Mouse (Mus musculus): ENCODE results near the gene Tspan15. TPM values are rescaled to one million over a fixed set of nuclear protein-coding genes. Genes with fewer than 3 reads are reported as not detected.
A peak's percentile ranks its signal among the peaks of the same experiment; 100 is the strongest.

The Tspan15 gene
- polyA plus RNA-seq, 1 experiment from 2014 or later: 57.0 TPM

DNA sequence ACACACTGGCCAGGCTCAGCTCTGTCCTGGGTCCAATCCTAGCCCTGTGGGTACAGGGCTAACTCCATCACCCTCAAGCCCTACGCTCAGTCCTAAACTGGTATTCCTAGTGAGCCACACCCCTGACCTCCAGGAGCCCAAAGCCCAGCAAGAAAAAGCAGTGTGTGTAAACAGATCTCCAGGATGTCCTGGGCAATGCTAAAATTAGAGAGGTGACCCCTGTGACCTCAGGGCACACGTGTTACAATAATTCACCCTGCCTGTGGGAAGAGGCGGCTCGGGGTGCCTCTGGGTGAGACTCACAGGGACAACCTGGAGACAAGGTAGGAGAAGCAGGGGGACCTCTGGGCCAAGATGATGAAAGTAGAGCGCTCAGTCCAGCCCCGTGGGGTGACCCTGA is 6.8 kb downstream of the Tspan15 start:
- Histone ChIP-seq H3K27me3 (replicated peaks) (no peaks in the 10 kb centered on the region), H3K4me1 (replicated peaks) (peaks cover 36% of the 10 kb centered on the region), H3K9ac (no peak overlapping the region), H3K4me2 (replicated peaks) (no peak overlapping the region), H3K4me3 (replicated peaks) (no peak overlapping the region), H3K27ac (peak overlapping the region; percentile 4; the same call in 1 of the 2 replicates), H3K9me3 (no peaks in the 10 kb centered on the region), H3K36me3 (no peaks in the 10 kb centered on the region)
- no peak for ATAC-seq
- 45% methylated on average over 6 of the region's 6 CpGs for WGBS

DNA sequence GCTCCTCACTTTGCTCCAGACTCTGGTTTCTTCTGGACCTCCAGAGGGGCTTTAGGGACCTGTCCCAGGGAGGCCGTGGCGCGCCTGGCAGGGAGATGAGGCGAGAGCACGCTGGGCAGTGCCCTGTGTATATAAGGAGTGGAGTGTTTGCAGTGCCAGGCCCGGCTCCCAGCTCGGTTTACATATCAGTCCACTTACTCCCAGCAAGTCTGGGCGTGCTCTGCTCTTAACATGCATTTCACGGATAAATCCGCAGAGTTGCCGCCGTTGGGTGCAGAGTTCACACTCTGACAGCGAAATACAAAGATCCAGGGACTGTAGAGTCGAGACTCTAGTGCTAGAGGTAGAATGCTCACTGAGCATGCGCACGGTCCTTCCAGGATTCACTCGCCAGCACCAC is 8.3 kb downstream of the Tspan15 start:
- Histone ChIP-seq H3K36me3 (no peaks in the 10 kb centered on the region), H3K4me1 (replicated peaks) (peaks cover 35% of the 10 kb centered on the region), H3K27me3 (replicated peaks) (no peaks in the 10 kb centered on the region), H3K9me3 (no peaks in the 10 kb centered on the region), H3K4me3 (replicated peaks) (no peak overlapping the region), H3K4me2 (replicated peaks) (peak overlapping the region; percentile 38), H3K9ac (no peak overlapping the region), H3K27ac (peak overlapping the region; percentile 86)
- 51% methylated on average over 17 of the region's 17 CpGs for WGBS
- peak; percentile 21 for ATAC-seq

DNA sequence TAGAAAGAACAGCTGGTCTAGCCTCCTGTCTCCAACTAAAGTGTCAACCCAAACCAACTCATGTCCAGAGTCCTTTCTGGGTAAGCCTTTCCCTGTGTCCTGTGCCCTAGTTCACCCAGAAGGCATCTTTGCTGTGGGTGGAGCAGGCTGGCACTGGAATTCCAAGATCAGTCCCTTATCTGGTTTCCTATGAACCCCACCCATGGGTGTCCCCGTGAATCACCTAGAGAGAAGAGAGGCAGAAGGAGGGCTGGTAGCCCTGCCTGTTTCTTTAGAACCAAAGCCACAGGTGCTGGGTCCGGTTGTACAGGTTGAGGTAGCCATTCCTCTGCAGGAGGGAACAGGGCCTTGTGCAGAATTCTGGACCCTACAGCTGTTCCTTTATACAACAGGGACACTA is 9.4 kb downstream of the Tspan15 start:
- ATAC-seq: peak; percentile 57

GRCm38 (mm10) chr10:62220732-62221514 is 10.1 kb downstream of the Tspan15 start:
- H3K9ac ChIP-seq: no peak overlapping the region
- H3K36me3 ChIP-seq: no peaks in the 10 kb centered on the region
- H3K4me1 ChIP-seq (replicated peaks): peaks cover 43% of the 10 kb centered on the region
- peak overlapping the region; percentile 44 for H3K4me2 ChIP-seq (replicated peaks)
- WGBS: 58% methylated on average over 8 of the region's 8 CpGs
- H3K9me3 ChIP-seq: no peaks in the 10 kb centered on the region
- peak; percentile 87 for ATAC-seq
- no peaks in the 10 kb centered on the region for H3K27me3 ChIP-seq (replicated peaks)
- peak overlapping the region; percentile 86 for H3K27ac ChIP-seq
- no peak overlapping the region for H3K4me3 ChIP-seq (replicated peaks)

More for the DNA sequence above, 9.4 kb downstream of the Tspan15 start:
- H3K27ac ChIP-seq: peak overlapping the region; percentile 86
- H3K27me3 ChIP-seq (replicated peaks): no peaks in the 10 kb centered on the region
- 53% methylated on average over 2 of the region's 2 CpGs for WGBS
- H3K9ac ChIP-seq: no peak overlapping the region
- H3K4me3 ChIP-seq (replicated peaks): no peak overlapping the region
- peaks cover 41% of the 10 kb centered on the region for H3K4me1 ChIP-seq (replicated peaks)
- no peaks in the 10 kb centered on the region for H3K9me3 ChIP-seq
- H3K36me3 ChIP-seq: no peaks in the 10 kb centered on the region
- peak overlapping the region; percentile 44 for H3K4me2 ChIP-seq (replicated peaks)

GRCm38 (mm10) chr10:62218789-62219172 is 12.3 kb downstream of the Tspan15 start:
- peak; percentile 8 for ATAC-seq
- H3K4me3 ChIP-seq (replicated peaks): no peak overlapping the region
- H3K9ac ChIP-seq: no peak overlapping the region
- H3K9me3 ChIP-seq: no peaks in the 10 kb centered on the region
- no peaks in the 10 kb centered on the region for H3K27me3 ChIP-seq (replicated peaks)
- 47% methylated on average over 7 of the region's 7 CpGs for WGBS
- H3K36me3 ChIP-seq: no peaks in the 10 kb centered on the region
- H3K4me1 ChIP-seq (replicated peaks): peaks cover 41% of the 10 kb centered on the region
- peak overlapping the region; percentile 33 for H3K4me2 ChIP-seq (replicated peaks)
- H3K27ac ChIP-seq: peak overlapping the region; percentile 92

GRCm38 (mm10) chr10:62218044-62218788 is 12.8 kb downstream of the Tspan15 start:
- peak; percentile 50 for ATAC-seq
- H3K4me2 ChIP-seq (replicated peaks): peak overlapping the region; percentile 33
- no peak overlapping the region; the same call in 1 of the 2 replicates for H3K9ac ChIP-seq
- no peak overlapping the region for H3K4me3 ChIP-seq (replicated peaks)
- H3K9me3 ChIP-seq: no peaks in the 10 kb centered on the region
- H3K4me1 ChIP-seq (replicated peaks): peaks cover 39% of the 10 kb centered on the region
- H3K27me3 ChIP-seq (replicated peaks): no peaks in the 10 kb centered on the region
- WGBS: 66% methylated on average over 19 of the region's 19 CpGs
- peak overlapping the region; percentile 92 for H3K27ac ChIP-seq
- H3K36me3 ChIP-seq: no peaks in the 10 kb centered on the region

DNA sequence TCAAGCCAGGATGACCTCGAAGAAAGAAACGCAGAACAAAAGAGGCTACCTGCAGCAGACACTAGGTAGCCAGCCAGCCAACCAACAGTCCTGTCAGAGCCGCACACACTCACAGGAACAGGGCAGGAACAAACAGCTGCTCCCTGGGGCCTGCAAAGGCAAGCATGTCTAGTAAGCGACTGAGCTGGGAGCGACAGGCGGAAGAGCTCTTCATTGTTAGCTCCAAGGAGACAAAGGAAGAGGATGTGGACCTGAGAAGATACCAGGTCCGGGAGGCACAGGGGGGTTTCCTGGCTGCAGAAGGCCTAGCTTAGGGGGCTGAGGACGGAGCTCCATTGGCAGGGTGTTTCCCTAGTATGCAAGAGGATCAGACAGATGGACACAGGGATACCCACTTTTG is 13.9 kb downstream of the Tspan15 start:
- Histone ChIP-seq H3K4me2 (replicated peaks) (no peak overlapping the region), H3K27me3 (replicated peaks) (no peaks in the 10 kb centered on the region), H3K9ac (no peak overlapping the region), H3K4me3 (replicated peaks) (no peak overlapping the region), H3K27ac (peak overlapping the region; percentile 92), H3K9me3 (no peaks in the 10 kb centered on the region), H3K36me3 (no peaks in the 10 kb centered on the region), H3K4me1 (replicated peaks) (peaks cover 38% of the 10 kb centered on the region)
- 67% methylated on average over 8 of the region's 8 CpGs for WGBS
- ATAC-seq: no peak

GRCm38 (mm10) chr10:62216595-62216994 is 14.5 kb downstream of the Tspan15 start:
- ATAC-seq: no peak
- Histone ChIP-seq H3K4me2 (replicated peaks) (no peak overlapping the region), H3K4me1 (replicated peaks) (peaks cover 36% of the 10 kb centered on the region), H3K27me3 (replicated peaks) (no peaks in the 10 kb centered on the region), H3K4me3 (replicated peaks) (no peak overlapping the region), H3K9ac (no peak overlapping the region), H3K36me3 (no peaks in the 10 kb centered on the region), H3K27ac (peak overlapping the region; percentile 92), H3K9me3 (no peaks in the 10 kb centered on the region)
- 49% methylated on average over 5 of the region's 5 CpGs for WGBS

DNA sequence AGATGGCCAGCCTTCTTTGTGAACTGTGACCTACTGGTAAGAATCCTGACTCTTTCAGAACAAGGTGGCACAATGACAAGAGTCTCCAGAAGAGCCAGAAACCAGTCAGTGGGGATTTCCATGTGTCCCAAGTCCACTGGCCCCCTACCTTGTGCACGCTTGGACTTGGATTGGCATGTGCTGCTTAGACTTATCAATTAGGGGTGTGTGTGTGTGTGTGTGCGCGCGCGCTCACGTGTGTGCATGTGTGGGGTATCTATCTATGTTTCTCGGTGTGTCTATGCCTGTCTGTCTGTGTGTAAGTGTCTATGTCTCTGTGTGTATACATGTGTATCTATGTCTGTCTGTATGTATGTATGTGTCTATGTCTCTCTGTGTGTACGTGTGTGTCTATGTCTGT is 15.4 kb downstream of the Tspan15 start:
- no peaks in the 10 kb centered on the region for H3K27me3 ChIP-seq (replicated peaks)
- peak overlapping the region; percentile 56 for H3K27ac ChIP-seq
- H3K9ac ChIP-seq: no peak overlapping the region
- H3K4me3 ChIP-seq (replicated peaks): no peak overlapping the region
- no peak overlapping the region for H3K4me2 ChIP-seq (replicated peaks)
- WGBS: 92% methylated on average over 8 of the region's 8 CpGs
- peaks cover 32% of the 10 kb centered on the region for H3K4me1 ChIP-seq (replicated peaks)
- no peak for ATAC-seq
- no peaks in the 10 kb centered on the region for H3K36me3 ChIP-seq
- no peaks in the 10 kb centered on the region for H3K9me3 ChIP-seq

GRCm38 (mm10) chr10:62215169-62215616 is 15.9 kb downstream of the Tspan15 start:
- 50% methylated on average over 5 of the region's 5 CpGs for WGBS
- Histone ChIP-seq H3K4me2 (replicated peaks) (no peak overlapping the region), H3K36me3 (no peaks in the 10 kb centered on the region), H3K9ac (no peak overlapping the region), H3K4me3 (replicated peaks) (no peak overlapping the region), H3K27me3 (replicated peaks) (no peaks in the 10 kb centered on the region), H3K27ac (peak overlapping the region; percentile 56; the same call in 1 of the 2 replicates), H3K4me1 (replicated peaks) (peaks cover 28% of the 10 kb centered on the region), H3K9me3 (no peaks in the 10 kb centered on the region)
- peak; percentile 21; the same call in 1 of the 2 replicates for ATAC-seq

GRCm38 (mm10) chr10:62211310-62211709 is 19.7 kb downstream of the Tspan15 start:
- no peaks in the 10 kb centered on the region for H3K27me3 ChIP-seq (replicated peaks)
- peaks cover 15% of the 10 kb centered on the region for H3K4me1 ChIP-seq (replicated peaks)
- H3K36me3 ChIP-seq: no peaks in the 10 kb centered on the region
- no peak overlapping the region for H3K4me2 ChIP-seq (replicated peaks)
- WGBS: 72% methylated on average over 6 of the region's 6 CpGs
- no peak overlapping the region for H3K9ac ChIP-seq
- no peak overlapping the region for H3K4me3 ChIP-seq (replicated peaks)
- no peak overlapping the region for H3K27ac ChIP-seq
- no peaks in the 10 kb centered on the region for H3K9me3 ChIP-seq
- ATAC-seq: no peak

- H3K27me3 ChIP-seq (replicated peaks): no peaks in the 10 kb centered on the region
- H3K4me3 ChIP-seq (replicated peaks): no peak overlapping the region
- WGBS: 27% methylated on average over 10 of the region's 10 CpGs
- no peaks in the 10 kb centered on the region for H3K9me3 ChIP-seq
- no peaks in the 10 kb centered on the region for H3K36me3 ChIP-seq
- H3K27ac ChIP-seq: no peak overlapping the region
- peak; percentile 67 for ATAC-seq
- H3K4me2 ChIP-seq (replicated peaks): no peak overlapping the region
- H3K4me1 ChIP-seq (replicated peaks): peaks cover 12% of the 10 kb centered on the region
- H3K9ac ChIP-seq: no peak overlapping the region
These were observed 22.7 kb downstream of the Tspan15 start for GRCm38 (mm10) chr10:62208241-62208896.
